Mouse (Mus musculus): ENCODE measurements around the gene Mboat1. TPM values are rescaled to one million over a fixed set of nuclear protein-coding genes. Genes with fewer than 3 reads are reported as not detected.

The Mboat1 gene
- total RNA-seq, 2 experiments from 2014 or later, result 0.75 to 1.1 TPM

DNA sequence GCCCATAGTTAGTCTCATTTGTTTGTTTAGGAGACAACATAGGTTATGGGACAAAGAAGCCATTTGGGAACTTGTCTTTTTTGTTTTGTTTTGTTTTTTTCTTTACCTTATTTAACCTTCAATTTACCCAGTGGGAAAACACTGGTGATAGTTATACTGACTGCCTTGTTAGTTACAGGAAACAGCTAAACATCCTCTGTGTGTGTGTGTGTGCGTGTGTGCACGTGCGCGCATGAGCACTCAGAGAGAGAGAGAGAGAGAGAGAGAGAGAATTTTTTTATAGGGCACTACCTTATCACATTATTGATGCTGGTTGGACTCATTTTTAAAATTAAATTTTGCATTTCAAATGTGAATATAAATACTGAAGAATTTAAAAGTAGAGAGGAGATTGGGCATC lies 38.3 kb downstream of the Mboat1 start:
- intact Hi-C loops (cut with DNase I), result no loop called here
- no peak for DNase-seq (ENCODE audit: low spot score in 2 of 2)

DNA sequence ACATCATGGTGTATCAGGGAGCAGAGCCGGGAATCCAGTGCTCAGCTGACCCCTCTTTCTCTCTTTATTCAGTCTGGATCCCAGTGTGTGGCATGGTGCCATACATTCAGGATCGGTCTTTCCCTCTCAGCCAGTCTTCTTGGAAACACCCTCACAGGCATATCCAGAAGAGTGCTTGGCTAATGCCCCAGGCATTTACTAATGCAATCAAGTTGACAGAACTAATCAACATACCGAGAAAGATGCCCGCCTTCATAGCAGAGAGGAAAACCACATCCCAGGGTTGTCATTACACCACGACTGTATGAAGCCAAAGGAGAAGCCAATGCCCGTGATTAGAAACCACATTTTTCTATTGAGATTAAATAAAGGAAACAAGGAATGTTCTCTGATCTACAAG lies 41.1 kb downstream of the Mboat1 start:
- intact Hi-C loops (cut with DNase I), result no loop called here
- DNase-seq (ENCODE audit: low spot score in 2 of 2), result no peak

DNA sequence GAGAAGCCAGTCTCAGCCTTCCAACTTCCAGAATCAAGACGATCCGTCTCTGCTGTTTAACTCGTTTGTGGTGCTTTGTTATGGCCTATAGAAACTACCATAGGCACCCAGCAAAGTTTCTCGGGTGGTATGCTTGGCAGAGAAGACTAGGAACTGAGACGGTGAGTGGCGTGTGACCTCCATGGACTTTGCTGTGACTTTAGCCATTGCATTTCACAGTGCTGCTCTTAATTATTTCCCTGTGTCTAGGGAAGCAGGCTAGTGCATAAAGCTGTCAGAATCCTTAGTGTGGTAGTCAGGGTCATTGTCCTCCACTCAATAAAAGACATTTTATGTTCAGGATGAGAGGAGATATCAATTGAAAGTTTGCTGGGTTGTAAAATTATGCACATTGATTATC lies 49.3 kb downstream of the Mboat1 start:
- intact Hi-C loops (cut with DNase I), result no loop called here
- no peak for DNase-seq (ENCODE audit: low spot score in 2 of 2)

DNA sequence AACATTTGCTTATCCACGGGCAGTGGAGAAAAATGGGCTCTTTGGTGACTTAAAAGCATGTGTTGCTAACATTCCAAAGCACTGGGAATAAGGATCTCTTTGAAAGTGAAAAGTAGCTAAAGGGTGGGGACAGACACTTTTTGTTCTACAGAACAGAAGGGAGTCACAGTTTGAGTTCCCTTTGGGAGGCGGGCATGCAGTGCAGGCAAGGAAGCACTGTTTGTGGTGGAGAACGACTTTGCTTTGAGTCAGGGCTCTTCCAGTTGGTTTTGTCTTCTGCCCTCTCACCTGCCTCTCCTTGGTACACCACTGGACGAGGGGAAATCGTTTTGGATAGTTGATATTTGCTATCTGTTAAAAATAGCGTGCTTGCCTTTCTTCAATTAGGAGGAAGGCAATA lies 49.7 kb downstream of the Mboat1 start:
- no peak for DNase-seq (ENCODE audit: low spot score in 2 of 2)
- intact Hi-C loops (cut with DNase I), result no loop called here

DNA sequence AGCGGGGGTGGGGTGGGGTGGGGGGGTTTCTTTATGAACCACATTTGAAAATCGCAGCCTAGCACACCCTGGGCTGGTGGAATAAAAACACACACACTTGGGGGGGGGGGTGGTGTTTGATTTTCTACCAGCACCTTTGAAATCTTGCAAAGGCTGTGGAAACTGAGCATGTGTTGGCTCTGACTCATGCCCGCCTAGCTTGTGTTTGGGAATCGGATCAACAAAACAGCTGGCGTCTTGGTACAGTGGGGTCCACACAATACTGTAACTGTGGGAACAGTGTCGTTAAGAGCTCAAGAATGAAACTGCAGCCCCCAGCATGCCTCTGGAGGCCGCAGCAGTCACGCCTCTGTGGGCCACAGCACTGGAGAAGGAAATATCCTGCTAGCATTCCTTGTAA lies 50.2 kb downstream of the Mboat1 start:
- peak; percentile 43 to 52 for DNase-seq (ENCODE audit: low spot score in 2 of 2)
- intact Hi-C loops (cut with DNase I), result no loop called here

DNA sequence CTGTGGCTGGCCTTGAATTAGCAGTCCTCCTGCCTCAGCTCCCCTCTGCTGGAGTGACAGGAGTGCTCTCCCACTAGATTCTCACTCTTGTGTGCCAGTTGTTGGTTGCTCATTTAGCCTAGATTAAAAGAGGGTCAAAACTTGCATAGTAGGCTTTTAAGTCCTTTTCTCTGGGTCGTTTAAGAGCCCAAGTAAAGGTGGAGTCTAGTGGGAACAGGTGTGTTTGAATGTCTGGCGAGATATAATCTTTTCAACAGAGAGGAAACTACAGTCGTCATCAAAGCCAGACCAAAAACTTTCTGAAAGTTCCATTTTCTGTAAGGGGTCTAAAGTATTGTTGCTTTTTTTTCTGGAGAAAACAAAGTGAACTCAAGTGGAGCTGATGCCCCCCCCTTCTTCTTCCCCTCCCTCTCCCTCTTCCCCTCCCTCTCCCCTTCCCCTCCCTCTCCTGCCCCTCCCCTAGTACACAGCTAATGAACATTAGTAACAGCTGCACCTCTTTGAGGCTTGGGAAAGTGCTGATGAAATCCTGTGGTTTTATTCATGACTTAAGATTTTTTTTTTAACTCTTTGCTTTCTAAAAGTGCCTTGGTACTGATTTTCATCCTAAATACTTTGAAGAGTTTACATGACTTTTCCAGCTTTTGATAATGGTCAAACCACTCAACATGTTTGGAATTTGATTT lies 55.9 kb downstream of the Mboat1 start:
- no peak for DNase-seq (ENCODE audit: low spot score in 2 of 2)
- intact Hi-C loops (cut with DNase I), result no loop called here

DNA sequence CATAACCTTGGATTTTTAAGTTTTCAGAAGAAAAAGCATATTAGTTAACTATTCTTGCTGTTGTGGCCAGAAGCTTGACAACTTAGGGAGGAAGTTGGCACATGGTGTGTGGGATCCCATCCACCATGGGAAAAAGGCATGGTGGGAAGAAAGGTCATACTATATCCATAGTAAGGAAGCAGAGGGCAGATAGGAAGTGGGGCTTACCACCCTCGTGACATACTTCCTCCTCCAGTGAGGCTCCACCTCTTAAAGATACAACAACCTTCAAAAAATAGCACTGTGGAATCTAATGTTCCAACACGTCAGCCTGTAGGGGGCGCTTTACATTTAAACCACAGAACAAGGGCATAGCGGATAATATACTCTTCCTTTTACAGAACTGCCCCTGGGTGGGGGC lies 57.1 kb downstream of the Mboat1 start:
- intact Hi-C loops (cut with DNase I), result no loop called here
- no peak for DNase-seq (ENCODE audit: low spot score in 2 of 2)

DNA sequence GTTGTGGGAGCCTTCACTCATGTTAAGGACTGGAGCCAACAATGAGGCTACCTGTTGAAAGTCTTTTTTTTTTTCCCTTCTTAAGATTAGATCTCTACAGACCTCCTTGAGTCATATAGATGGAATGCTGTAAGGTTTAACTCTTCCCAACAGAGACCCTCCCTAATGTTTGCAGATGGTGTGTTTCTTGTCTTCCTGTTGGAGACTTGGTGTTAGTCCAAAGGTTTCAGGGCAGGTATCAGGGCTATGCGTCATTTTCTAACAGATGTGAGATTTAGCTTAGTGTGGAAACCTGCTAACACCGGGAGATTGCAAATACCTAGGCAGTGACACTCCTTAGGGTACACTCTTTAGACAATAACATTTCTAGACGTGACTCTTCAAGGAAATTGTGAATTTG lies 58.5 kb downstream of the Mboat1 start:
- DNase-seq (ENCODE audit: low spot score in 2 of 2), result no peak
- intact Hi-C loops (cut with DNase I), result no loop called here

DNA sequence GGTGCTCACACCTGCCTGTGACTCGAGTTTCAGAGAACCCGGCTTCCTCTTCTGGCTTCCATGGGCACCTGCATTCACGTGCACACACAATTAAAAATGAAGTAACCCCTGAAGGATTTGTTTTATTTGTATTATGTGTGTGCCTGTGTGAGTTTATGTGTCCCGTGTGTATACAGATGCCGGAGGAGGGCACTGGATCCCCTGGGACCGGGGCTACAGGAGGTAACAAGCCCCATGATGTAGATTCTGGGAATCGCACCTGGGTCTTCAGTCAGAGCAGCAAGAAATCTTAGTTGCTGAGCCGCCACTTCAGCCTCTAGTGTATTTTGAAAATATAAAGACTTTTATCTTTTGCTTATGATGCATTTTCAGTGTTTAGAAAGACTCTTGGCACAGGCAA lies 60.4 kb downstream of the Mboat1 start:
- no peak for DNase-seq (ENCODE audit: low spot score in 2 of 2)
- intact Hi-C loops (cut with DNase I), result no loop called here

DNA sequence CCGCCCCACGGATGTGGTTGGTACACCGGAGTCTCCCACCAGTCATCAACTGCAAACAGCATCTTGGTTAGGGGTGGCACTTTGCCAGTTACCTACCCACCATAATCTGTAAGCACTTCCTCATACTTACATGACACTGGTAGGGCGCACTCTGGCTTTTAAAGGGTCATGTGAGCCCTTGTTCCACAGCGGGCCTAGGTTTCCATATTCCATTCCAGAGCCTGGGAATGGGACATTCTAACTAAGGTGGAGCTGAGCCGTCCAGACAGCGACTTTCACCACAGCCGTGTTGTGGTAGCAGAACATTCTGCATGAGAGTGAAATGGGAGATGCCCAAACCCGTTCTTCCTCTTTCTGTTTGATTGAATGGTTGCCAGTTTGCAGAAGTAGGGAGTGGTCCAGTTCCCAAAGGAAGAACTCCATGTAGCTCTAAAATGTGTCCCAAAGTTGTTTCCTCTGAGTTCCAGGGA lies 61.8 kb downstream of the Mboat1 start:
- intact Hi-C loops (cut with DNase I), result no loop called here
- no peak for DNase-seq (ENCODE audit: low spot score in 2 of 2)

DNA sequence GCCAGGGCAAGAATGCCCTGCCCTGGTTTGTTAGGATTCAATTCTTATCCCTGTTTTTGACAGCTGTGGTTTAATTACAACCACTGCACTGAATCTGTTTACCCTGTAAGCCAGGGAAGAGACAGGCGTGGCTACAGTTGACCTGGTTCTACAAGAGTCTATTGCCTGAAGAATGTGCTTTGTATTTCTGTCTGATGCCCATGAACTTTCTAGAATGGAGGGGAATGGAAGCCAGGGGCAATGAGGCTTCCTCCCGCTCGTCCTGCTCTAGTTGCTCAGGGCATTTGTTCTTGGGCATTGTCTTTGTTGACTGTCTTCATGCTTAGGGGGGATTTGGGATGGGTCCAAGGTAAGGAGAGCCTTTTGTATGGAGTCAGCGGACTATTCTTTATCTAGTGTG lies 63.5 kb downstream of the Mboat1 start:
- no peak for DNase-seq (ENCODE audit: low spot score in 2 of 2)
- intact Hi-C loops (cut with DNase I), result no loop called here

DNA sequence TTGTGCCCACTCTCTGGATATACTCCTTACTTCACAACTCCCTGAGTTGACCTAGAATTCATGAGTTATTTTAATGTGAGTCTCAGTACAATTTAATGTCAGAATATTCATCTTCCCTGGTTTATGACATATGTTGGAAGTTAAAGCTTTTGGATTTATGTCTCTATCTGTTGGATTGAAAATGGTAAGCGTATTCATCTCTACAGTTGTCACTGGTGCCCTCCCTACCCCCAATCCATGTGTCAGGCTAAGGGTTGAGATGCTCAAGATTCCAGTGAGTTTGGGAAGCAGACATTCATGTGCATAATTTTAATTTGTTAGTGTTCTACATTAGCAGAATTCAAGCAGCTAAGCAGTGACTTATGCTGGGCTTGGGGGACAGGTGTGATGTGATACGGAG lies 64.4 kb downstream of the Mboat1 start:
- no peak for DNase-seq (ENCODE audit: low spot score in 2 of 2)
- intact Hi-C loops (cut with DNase I), result no loop called here

DNA sequence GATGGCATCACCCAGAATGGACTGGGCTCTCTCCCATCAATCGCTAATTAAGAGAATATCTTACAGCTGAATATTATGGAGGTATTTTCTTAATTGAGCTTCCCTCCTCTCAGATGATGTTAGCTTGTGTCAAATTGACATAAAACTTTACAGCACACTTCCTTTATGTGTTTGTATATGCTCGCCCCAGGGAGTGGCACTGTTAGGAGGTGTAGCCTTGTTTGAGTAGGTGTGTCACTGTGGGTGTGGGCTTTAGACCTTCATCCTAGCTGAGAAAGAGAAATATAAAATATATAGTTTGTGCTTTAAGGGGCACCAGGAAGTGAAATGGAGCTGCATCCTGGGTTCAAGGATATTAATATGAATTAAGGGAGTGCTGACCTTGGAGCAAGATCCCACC lies 66.7 kb downstream of the Mboat1 start:
- DNase-seq (ENCODE audit: low spot score in 2 of 2), result no peak
- intact Hi-C loops (cut with DNase I), result no loop called here

DNA sequence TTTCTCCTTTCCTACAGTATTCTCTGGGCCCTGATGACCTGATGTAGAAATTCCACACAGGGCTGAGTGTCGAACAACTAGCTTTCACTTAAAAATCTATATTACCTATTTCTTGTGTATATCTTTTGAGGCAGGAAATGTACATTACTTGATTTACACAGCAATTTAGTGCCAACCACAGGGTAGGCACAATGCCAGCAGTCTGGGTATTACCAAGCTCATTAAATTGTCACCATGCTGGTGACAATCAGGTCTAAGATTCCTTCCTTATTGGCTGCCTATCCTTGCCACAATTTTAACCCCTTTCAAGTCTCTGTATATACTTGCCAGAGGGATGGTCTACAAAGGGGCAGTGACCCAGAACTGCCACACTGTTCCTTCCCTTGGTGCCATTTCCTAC lies 71.9 kb downstream of the Mboat1 start:
- intact Hi-C loops (cut with DNase I), result no loop called here
- no peak for DNase-seq (ENCODE audit: low spot score in 2 of 2)

DNA sequence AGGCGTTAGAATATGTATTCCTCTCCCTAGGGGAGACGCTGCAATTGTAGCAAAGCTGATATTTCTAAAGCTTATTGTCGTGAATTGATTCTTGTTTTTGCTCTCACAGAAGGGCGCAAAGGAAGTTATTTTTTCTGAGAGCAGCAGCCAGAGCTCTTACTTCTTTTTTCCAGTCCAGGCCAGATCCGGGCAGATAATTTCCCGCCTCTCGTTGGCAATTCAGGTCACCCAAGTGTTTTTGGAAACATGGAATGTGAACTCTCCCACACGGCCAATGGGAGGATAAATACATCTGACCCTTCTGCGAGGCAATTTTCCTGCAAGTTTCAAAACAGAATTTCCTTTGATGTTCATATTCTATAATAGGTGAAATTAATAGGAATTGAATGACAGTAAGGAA lies 77.0 kb downstream of the Mboat1 start:
- no peak for DNase-seq (ENCODE audit: low spot score in 2 of 2)
- intact Hi-C loops (cut with DNase I), result no loop called here

DNA sequence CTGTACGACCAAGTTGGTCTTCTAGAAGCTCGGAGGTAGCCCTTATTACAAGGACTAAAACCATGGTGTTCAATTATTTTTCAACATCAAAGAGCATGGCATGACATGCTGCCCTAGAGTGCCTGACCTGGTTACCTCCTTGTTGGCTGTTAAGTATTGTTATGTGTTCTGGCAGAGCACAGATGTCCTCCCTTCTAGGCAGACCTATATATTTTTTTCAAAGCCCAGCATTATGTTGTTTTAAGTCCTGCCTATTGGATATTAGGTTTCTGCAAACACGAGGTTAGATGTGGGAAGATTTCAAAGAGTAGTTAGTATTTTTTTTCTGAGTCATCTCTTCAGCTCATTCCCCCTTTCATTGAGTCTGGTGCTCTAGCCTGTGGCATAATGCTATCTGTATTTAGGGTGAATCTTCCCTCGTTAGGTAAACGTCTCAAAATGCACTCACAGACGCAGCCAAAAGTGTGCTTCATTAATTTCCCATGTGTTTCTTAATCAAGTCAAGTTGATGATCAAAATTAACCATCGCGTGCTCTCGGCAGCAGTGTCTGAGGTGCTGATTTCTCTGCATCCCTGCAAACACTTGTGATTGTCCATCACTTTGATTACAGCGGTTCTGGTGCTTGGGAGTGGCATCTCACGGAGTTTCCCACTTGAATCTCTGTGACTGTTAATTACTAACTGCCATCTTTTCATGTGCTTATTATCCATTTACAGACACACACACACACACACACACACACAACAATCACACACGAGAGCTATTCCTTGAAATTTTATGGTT lies 81.5 kb downstream of the Mboat1 start:
- intact Hi-C loops (cut with DNase I), result no loop called here
- DNase-seq (ENCODE audit: low spot score in 2 of 2), result no peak

DNA sequence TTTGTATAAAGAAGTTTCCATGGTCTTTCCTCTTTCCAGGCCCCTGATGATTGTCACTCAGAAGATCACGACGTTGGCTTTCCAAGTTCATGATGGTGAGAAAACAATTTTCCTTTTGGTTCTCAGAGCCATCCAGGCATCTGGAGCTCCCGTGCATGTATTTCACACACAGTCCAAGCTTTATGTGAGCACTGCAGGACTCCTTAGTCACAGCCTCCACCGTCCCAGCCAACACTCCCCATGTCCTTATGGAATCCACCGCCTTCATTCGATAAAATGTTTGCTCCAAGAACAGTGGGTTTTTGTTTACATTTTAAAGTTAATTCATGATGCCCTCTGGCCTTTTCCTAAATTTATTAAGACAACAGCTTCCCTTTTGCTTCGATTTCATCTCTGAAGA lies 83.3 kb downstream of the Mboat1 start:
- DNase-seq (ENCODE audit: low spot score in 2 of 2), result no peak
- intact Hi-C loops (cut with DNase I), result no loop called here

DNA sequence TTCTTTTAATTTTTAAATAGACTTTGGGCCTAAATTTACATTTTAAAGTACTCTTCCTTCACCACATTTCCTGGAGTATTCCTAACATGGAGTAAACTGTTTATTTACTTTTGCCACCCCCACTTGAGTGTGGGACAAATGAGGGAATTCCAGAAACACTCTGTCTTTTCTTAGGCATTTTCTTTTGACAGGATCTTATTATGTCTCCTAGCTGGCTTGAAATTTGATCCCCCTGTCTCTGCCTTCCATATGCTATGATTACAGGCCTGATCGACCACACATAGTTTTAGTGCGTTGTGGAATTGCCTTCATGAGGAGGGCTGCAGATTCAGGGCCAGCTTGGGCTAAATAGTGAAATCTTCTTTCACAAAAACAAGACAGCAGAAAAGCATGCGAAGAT lies 85.0 kb downstream of the Mboat1 start:
- intact Hi-C loops (cut with DNase I), result no loop called here
- DNase-seq (ENCODE audit: low spot score in 2 of 2), result no peak

DNA sequence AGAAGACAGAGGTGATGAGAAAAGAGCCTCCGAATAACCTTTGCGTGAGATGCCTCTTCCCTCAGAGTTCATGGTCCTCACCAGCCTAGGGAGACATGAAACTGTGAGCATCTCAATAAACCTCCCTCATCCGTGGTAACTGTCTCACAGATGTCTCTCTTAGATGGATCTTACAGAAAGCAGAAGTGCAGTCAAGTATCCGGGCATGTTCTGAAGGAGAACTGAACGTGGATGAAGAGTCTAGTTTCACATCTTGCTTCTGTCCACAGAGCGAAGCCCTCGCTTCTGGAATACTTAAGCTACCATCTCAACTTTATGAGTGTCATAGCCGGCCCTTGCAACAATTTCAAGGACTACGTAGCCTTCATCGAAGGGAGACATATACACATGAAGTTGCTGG lies 87.8 kb downstream of the Mboat1 start:
- no peak for DNase-seq (ENCODE audit: low spot score in 2 of 2)
- intact Hi-C loops (cut with DNase I), result no loop called here

DNA sequence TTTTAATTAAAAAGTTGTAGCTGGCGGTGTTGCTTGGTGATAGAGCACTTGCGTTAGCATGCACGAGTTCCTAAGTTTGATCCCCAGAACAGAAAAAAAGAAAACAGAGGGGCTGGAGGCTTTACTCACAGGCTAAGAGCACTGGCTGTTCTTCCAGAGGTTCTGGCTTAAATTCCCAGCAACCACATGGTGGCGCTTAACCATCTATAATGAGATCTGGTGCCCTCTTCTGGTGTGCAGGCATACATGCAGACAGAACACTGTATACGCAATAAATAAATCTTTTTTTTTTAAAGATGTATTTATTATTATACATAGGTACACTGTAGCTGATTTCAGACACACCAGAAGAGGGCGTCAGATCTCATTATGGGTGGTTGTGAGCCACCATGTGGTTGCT lies 88.4 kb downstream of the Mboat1 start:
- DNase-seq (ENCODE audit: low spot score in 2 of 2), result no peak
- intact Hi-C loops (cut with DNase I), result no loop called here

DNA sequence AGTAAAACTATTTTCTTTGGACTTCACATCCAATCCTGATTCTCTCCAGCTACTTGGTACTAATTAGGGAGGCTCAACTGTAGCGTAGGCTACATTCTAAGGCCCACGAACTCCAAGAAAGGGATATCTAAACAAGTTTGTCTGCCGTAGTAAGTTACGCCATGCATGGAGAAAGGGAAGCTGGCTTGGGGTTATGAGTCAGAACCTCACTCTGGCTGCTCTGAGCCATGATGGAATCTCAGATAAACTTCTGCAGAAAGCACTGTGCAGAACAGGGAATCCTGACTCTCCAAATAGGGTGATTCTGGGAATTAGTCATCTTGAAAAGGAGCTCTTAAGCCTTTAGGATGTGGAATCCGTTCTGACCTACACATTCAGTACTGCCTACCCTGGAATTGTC lies 92.5 kb downstream of the Mboat1 start:
- intact Hi-C loops (cut with DNase I), result no loop called here
- no peak for DNase-seq (ENCODE audit: low spot score in 2 of 2)
